Comparison of ENCODE assay signal across 23 mouse cellular contexts in the genomic region with DNA sequence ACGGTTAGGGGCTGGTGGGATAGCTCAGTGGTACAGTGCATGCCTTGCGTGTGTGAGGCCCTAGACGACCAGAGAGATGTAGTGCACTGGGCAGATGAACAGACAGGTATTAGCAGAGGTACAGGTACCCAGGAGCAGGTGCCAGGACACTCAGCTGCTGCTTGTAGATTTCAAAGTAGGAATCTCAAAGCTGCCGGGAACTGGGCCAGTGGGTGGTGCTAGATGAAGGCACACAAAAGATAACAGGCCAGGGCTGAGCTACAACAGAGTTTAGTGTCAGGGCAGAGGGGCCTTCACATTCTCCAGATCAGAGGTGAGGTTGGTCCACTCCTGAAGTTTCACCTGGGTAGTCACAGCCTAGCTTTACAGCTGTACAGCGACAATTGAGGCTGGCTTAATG.
DNase-seq lines count a peak whose midpoint lies in the region; ATAC-seq lines count a peak whose summit lies in the region.
"Had no signal": no experiment of that assay in that cellular context is flagged by ENCODE, and none has a peak within 500 bp of the region (broad histone marks: within the 10 kb centered on the region; RNA-seq: fewer than 3 reads in every experiment).

No protein-coding gene starts in this region.

- H3K27ac ChIP-seq in embryonic facial prominence, embryonic 14.5 days (replicated peaks; ENCODE audit: low read depth, low read length): no peak overlapping the region
- H3K27ac ChIP-seq in embryonic facial prominence, embryonic 10.5 days (replicated peaks): no peak overlapping the region
- H3K27ac ChIP-seq in hindbrain, embryonic 15.5 days (replicated peaks): no peak overlapping the region
- H3K27ac ChIP-seq in hindbrain, embryonic 12.5 days: no peak overlapping the region
- no peak overlapping the region for H3K27ac ChIP-seq in forebrain, embryonic 15.5 days (replicated peaks)
- H3K27ac ChIP-seq in midbrain, embryonic 15.5 days: peak overlapping the region; percentile 48; the same call in 1 of the 2 replicates
- H3K27ac ChIP-seq: heart, adult 2 months; intestine, embryonic 15.5 days; left cerebral cortex, adult 2 months; liver, embryonic 12.5 days had no signal

- no peak overlapping the region for H3K9ac ChIP-seq in embryonic facial prominence, embryonic 14.5 days (ENCODE audit: low read depth, low read length)
- no peak overlapping the region for H3K9ac ChIP-seq in hindbrain, embryonic 15.5 days
- no peak overlapping the region for H3K9ac ChIP-seq in hindbrain, embryonic 12.5 days
- H3K9ac ChIP-seq in forebrain, embryonic 15.5 days (replicated peaks): no peak overlapping the region
- no peak overlapping the region for H3K9ac ChIP-seq in midbrain, embryonic 15.5 days
- H3K9ac ChIP-seq: intestine, embryonic 15.5 days; liver, embryonic 12.5 days had no signal

- ATAC-seq in embryonic facial prominence, embryonic 14.5 days (ENCODE audit: low read depth): 0 out of 2 replicates have a peak, but pooled peaks have one; percentile 36
- ATAC-seq in hindbrain, embryonic 15.5 days (ENCODE audit: low FRiP score, low read depth): 0 out of 2 replicates have a peak, but pooled peaks have one; percentile 10
- ATAC-seq in hindbrain, embryonic 12.5 days (ENCODE audit: low FRiP score): no peak
- ATAC-seq in forebrain, embryonic 15.5 days (replicated peaks): peak; percentile 39; the same call in 1 of the 2 replicates
- ATAC-seq in midbrain, embryonic 15.5 days (replicated peaks): no peak
- ATAC-seq: activated CD4-positive, CD25-positive, alpha-beta regulatory T cell, adult 4 months; intestine, embryonic 15.5 days; liver, embryonic 12.5 days; Patski had no signal

- H3K4me2 ChIP-seq in embryonic facial prominence, embryonic 14.5 days (ENCODE audit: low read depth, low read length): no peak overlapping the region
- H3K4me2 ChIP-seq in hindbrain, embryonic 15.5 days: no peak overlapping the region
- H3K4me2 ChIP-seq in hindbrain, embryonic 12.5 days (replicated peaks): no peak overlapping the region
- no peak overlapping the region for H3K4me2 ChIP-seq in forebrain, embryonic 15.5 days (replicated peaks)
- H3K4me2 ChIP-seq in midbrain, embryonic 15.5 days: no peak overlapping the region
- H3K4me2 ChIP-seq: intestine, embryonic 15.5 days; liver, embryonic 12.5 days had no signal

- H3K4me3 ChIP-seq in embryonic facial prominence, embryonic 14.5 days (ENCODE audit: low read depth, low read length): no peak overlapping the region
- H3K4me3 ChIP-seq in embryonic facial prominence, embryonic 10.5 days: no peak overlapping the region
- no peak overlapping the region for H3K4me3 ChIP-seq in hindbrain, embryonic 15.5 days
- no peak overlapping the region for H3K4me3 ChIP-seq in hindbrain, embryonic 12.5 days
- no peak overlapping the region for H3K4me3 ChIP-seq in forebrain, embryonic 15.5 days
- H3K4me3 ChIP-seq in midbrain, embryonic 15.5 days: no peak overlapping the region
- H3K4me3 ChIP-seq: heart, adult 2 months; intestine, embryonic 15.5 days; left cerebral cortex, adult 2 months; liver, embryonic 12.5 days had no signal

- no peaks in the 10 kb centered on the region for H3K4me1 ChIP-seq in embryonic facial prominence, embryonic 14.5 days (ENCODE audit: control insufficient read depth, insufficient read depth, low read length)
- H3K4me1 ChIP-seq in embryonic facial prominence, embryonic 10.5 days: peaks cover 11% of the 10 kb centered on the region
- H3K4me1 ChIP-seq in hindbrain, embryonic 15.5 days (replicated peaks): peaks cover 46% of the 10 kb centered on the region
- peaks cover 35% of the 10 kb centered on the region for H3K4me1 ChIP-seq in hindbrain, embryonic 12.5 days
- H3K4me1 ChIP-seq in forebrain, embryonic 15.5 days: peaks cover 44% of the 10 kb centered on the region
- H3K4me1 ChIP-seq in midbrain, embryonic 15.5 days: peaks cover 47% of the 10 kb centered on the region
- H3K4me1 ChIP-seq: intestine, embryonic 15.5 days; liver, embryonic 12.5 days had no signal

- no peaks in the 10 kb centered on the region for H3K9me3 ChIP-seq in embryonic facial prominence, embryonic 14.5 days (ENCODE audit: control insufficient read depth, low read length)
- no peaks in the 10 kb centered on the region for H3K9me3 ChIP-seq in embryonic facial prominence, embryonic 10.5 days
- H3K9me3 ChIP-seq in hindbrain, embryonic 15.5 days: no peaks in the 10 kb centered on the region
- no peaks in the 10 kb centered on the region for H3K9me3 ChIP-seq in hindbrain, embryonic 12.5 days (replicated peaks)
- no peaks in the 10 kb centered on the region for H3K9me3 ChIP-seq in forebrain, embryonic 15.5 days
- H3K9me3 ChIP-seq in midbrain, embryonic 15.5 days: no peaks in the 10 kb centered on the region
- H3K9me3 ChIP-seq: intestine, embryonic 15.5 days; liver, embryonic 12.5 days had no signal

- no peaks in the 10 kb centered on the region for H3K27me3 ChIP-seq in embryonic facial prominence, embryonic 14.5 days (replicated peaks; ENCODE audit: control insufficient read depth, insufficient read depth, low read length)
- no peaks in the 10 kb centered on the region for H3K27me3 ChIP-seq in embryonic facial prominence, embryonic 10.5 days (replicated peaks; ENCODE audit: low read depth, poor library complexity, severe bottlenecking)
- H3K27me3 ChIP-seq in hindbrain, embryonic 15.5 days: no peaks in the 10 kb centered on the region
- no peaks in the 10 kb centered on the region for H3K27me3 ChIP-seq in hindbrain, embryonic 12.5 days
- H3K27me3 ChIP-seq in forebrain, embryonic 15.5 days: no peaks in the 10 kb centered on the region
- H3K27me3 ChIP-seq in midbrain, embryonic 15.5 days (replicated peaks): no peaks in the 10 kb centered on the region
- H3K27me3 ChIP-seq: intestine, embryonic 15.5 days; liver, embryonic 12.5 days; Patski had no signal

- WGBS in embryonic facial prominence, embryonic 14.5 days: 76% methylated on average over 5 of the region's 5 CpGs
- 88% methylated on average over 5 of the region's 5 CpGs for WGBS in embryonic facial prominence, embryonic 10.5 days
- 77% methylated on average over 5 of the region's 5 CpGs for WGBS in hindbrain, embryonic 15.5 days
- WGBS in hindbrain, embryonic 12.5 days: 81% methylated on average over 5 of the region's 5 CpGs
- 69% methylated on average over 5 of the region's 5 CpGs for WGBS in forebrain, embryonic 15.5 days
- 73% methylated on average over 5 of the region's 5 CpGs for WGBS in midbrain, embryonic 15.5 days

- no peak for DNase-seq in embryonic facial prominence, embryonic 14.5 days (ENCODE audit: low spot score)
- no peak for DNase-seq in embryonic facial prominence, embryonic 10.5 days (ENCODE audit: low spot score)
- DNase-seq in cerebellum, adult 9-10 months: no peak
- DNase-seq in frontal cortex, adult 2 months (ENCODE audit: extremely low spot score in 1 of 2, low spot score in 1 of 2): no peak
- DNase-seq: adrenal gland, postnatal 14 days; cerebellum, adult 11-12 months; gastrocnemius, postnatal 10 days; heart, adult 2 months; kidney, adult 9 months; kidney, postnatal 25 days; layer of hippocampus, adult 9-11 months; lung, adult 2 months; retina, postnatal 1 day; thymus, postnatal 14 days had no signal

- no peaks in the 10 kb centered on the region for H3K36me3 ChIP-seq in embryonic facial prominence, embryonic 14.5 days (ENCODE audit: control insufficient read depth, insufficient read depth, low read length)
- peaks cover 54% of the 10 kb centered on the region for H3K36me3 ChIP-seq in embryonic facial prominence, embryonic 10.5 days (replicated peaks)
- H3K36me3 ChIP-seq in hindbrain, embryonic 15.5 days: peaks cover 4% of the 10 kb centered on the region; the same call in 1 of the 2 replicates
- H3K36me3 ChIP-seq in hindbrain, embryonic 12.5 days: peaks cover 23% of the 10 kb centered on the region
- H3K36me3 ChIP-seq in forebrain, embryonic 15.5 days: peaks cover 10% of the 10 kb centered on the region; the same call in 1 of the 2 replicates
- 0 out of 2 replicates have a peak, but pooled peaks cover 3% of the 10 kb centered on the region for H3K36me3 ChIP-seq in midbrain, embryonic 15.5 days (replicated peaks)
- H3K36me3 ChIP-seq: intestine, embryonic 15.5 days; liver, embryonic 12.5 days had no signal

Comparison
In these comparisons a context has a peak if more than half of its experiments do, and no peak if none do; other contexts are left out.
1. ATAC-seq: peak in embryonic facial prominence, embryonic 14.5 days (single experiment), hindbrain, embryonic 15.5 days (single experiment) and forebrain, embryonic 15.5 days (single experiment); none in hindbrain, embryonic 12.5 days (single experiment) and midbrain, embryonic 15.5 days (single experiment).